ENCODE assay signal across 23 mouse cellular contexts in genomic region chr12:69220613-69221277, GRCm38 (mm10). TPM values are rescaled to one million over a fixed set of nuclear protein-coding genes. Genes with fewer than 3 reads are reported as not detected.
DNase-seq lines count a peak whose midpoint lies in the region; ATAC-seq and TF ChIP-seq lines count a peak whose summit lies in the region.
"Had no signal": no experiment of that assay in that cellular context is flagged by ENCODE, and none has a peak within 500 bp of the region (broad histone marks: within the 10 kb centered on the region; RNA-seq: fewer than 3 reads in every experiment).

No protein-coding gene starts in this region.

- H3K4me3 ChIP-seq in kidney, embryonic 14.5 days (ENCODE audit: low read length) = no peak overlapping the region
- H3K4me3 ChIP-seq in bone marrow, adult 2 months (replicated peaks; ENCODE audit: control insufficient read depth, low read depth, low read length) = no peak overlapping the region
- H3K4me3 ChIP-seq in kidney, postnatal 0 days (replicated peaks; ENCODE audit: low read depth, low read length) = no peak overlapping the region
- H3K4me3 ChIP-seq in liver, embryonic 14.5 days (ENCODE audit: insufficient read depth in 1 of 2, low read depth in 2 of 2, low read length in 2 of 2) = no peak overlapping the region
- H3K4me3 ChIP-seq: forebrain, embryonic 10.5 days; heart, embryonic 13.5 days; stomach, embryonic 15.5 days had no signal

- WGBS in kidney, embryonic 14.5 days = 74% methylated on average over 19 of the region's 19 CpGs
- 92% methylated on average over 19 of the region's 19 CpGs for WGBS in bone marrow, adult 2 months
- WGBS in kidney, postnatal 0 days = 59% methylated on average over 19 of the region's 19 CpGs
- WGBS in liver, embryonic 14.5 days (ENCODE audit: insufficient replicate concordance) = 83% methylated on average over 19 of the region's 19 CpGs

- no peak for TF ChIP-seq EP300 in liver, embryonic 14.5 days (IDR thresholded peaks at IDR 0.05; ENCODE audit: low read depth)

- no peak overlapping the region for H3K27ac ChIP-seq in kidney, embryonic 14.5 days (ENCODE audit: low read depth, low read length)
- H3K27ac ChIP-seq in bone marrow, adult 2 months (ENCODE audit: control insufficient read depth, insufficient read depth, low read depth, low read length, poor library complexity) = 0 out of 2 replicates have a peak overlapping the region, but pooled peaks have one; percentile 7
- no peak overlapping the region; the same call in 1 of the 2 replicates for H3K27ac ChIP-seq in kidney, postnatal 0 days
- no peak overlapping the region for H3K27ac ChIP-seq in liver, embryonic 14.5 days
- H3K27ac ChIP-seq: forebrain, embryonic 10.5 days; heart, embryonic 13.5 days; stomach, embryonic 15.5 days had no signal

- DNase-seq in kidney, adult 9 months = no peak
- peak; percentile 40 for DNase-seq in kidney, postnatal 0 days (ENCODE audit: low spot score)
- no peak for DNase-seq in liver, embryonic 14.5 days (ENCODE audit: low read depth in 3 of 3, low spot score in 3 of 3)
- DNase-seq in left cerebral cortex, adult 8-10 months (ENCODE audit: low spot score in 2 of 2) = no peak
- DNase-seq in embryo, embryonic 10.5 days (ENCODE audit: low spot score) = no peak
- DNase-seq: adrenal gland, adult 8-10 months; cerebellum, adult 2 months; cerebellum, postnatal 25 days; forebrain, postnatal 0 days; gastrocnemius, postnatal 14 days; heart, adult 18-20 months; heart, postnatal 14 days; lung, adult 18-20 months; lung, postnatal 14 days; right cerebral cortex, adult 18-20 months; thymus, postnatal 36 days had no signal

- no peak for TF ChIP-seq POLR2A in bone marrow, adult 2 months (IDR thresholded peaks at IDR 0.05; ENCODE audit: borderline replicate concordance, control insufficient read depth, low read depth, low read length)

- peaks cover 51% of the 10 kb centered on the region for H3K36me3 ChIP-seq in kidney, embryonic 14.5 days (ENCODE audit: control insufficient read depth, insufficient read depth, low read length)
- 0 out of 2 replicates have a peak, but pooled peaks cover 8% of the 10 kb centered on the region for H3K36me3 ChIP-seq in kidney, postnatal 0 days (ENCODE audit: insufficient read depth, low read length)
- H3K36me3 ChIP-seq in liver, embryonic 14.5 days (replicated peaks; ENCODE audit: control insufficient read depth, insufficient read depth, low read depth) = peaks cover 50% of the 10 kb centered on the region

- no peak overlapping the region for H3K4me2 ChIP-seq in kidney, embryonic 14.5 days (replicated peaks; ENCODE audit: low read depth, low read length)
- no peak overlapping the region for H3K4me2 ChIP-seq in kidney, postnatal 0 days (ENCODE audit: low read length)
- H3K4me2 ChIP-seq in liver, embryonic 14.5 days (ENCODE audit: low read depth) = no peak overlapping the region
- H3K4me2 ChIP-seq: heart, embryonic 13.5 days; midbrain, embryonic 11.5 days; stomach, embryonic 15.5 days had no signal

- no peaks in the 10 kb centered on the region for H3K9me3 ChIP-seq in kidney, embryonic 14.5 days (ENCODE audit: control insufficient read depth, low read length)
- no peaks in the 10 kb centered on the region for H3K9me3 ChIP-seq in kidney, postnatal 0 days (replicated peaks; ENCODE audit: low read length)
- H3K9me3 ChIP-seq in liver, embryonic 14.5 days (ENCODE audit: control insufficient read depth, low read length) = no peaks in the 10 kb centered on the region
- H3K9me3 ChIP-seq: forebrain, embryonic 10.5 days; heart, embryonic 13.5 days; stomach, embryonic 15.5 days had no signal

- no peaks in the 10 kb centered on the region for H3K27me3 ChIP-seq in kidney, embryonic 14.5 days (ENCODE audit: control insufficient read depth, insufficient read depth, low read length)
- no peaks in the 10 kb centered on the region for H3K27me3 ChIP-seq in kidney, postnatal 0 days (ENCODE audit: insufficient read depth, low read length)
- H3K27me3 ChIP-seq in liver, embryonic 14.5 days (ENCODE audit: control insufficient read depth, insufficient read depth, low read length) = no peaks in the 10 kb centered on the region
- H3K27me3 ChIP-seq: heart, embryonic 13.5 days; stomach, embryonic 15.5 days had no signal

- peak; percentile 71; the same call in 1 of the 2 replicates for ATAC-seq in kidney, embryonic 14.5 days (ENCODE audit: low FRiP score, low TSS enrichment)
- ATAC-seq in kidney, postnatal 0 days (replicated peaks; ENCODE audit: low FRiP score, low read depth) = peak; percentile 80
- peak; percentile 23; the same call in 1 of the 2 replicates for ATAC-seq in liver, embryonic 14.5 days (ENCODE audit: insufficient read depth)
- ATAC-seq: activated CD4-positive, CD25-positive, alpha-beta regulatory T cell, adult 4 months; forebrain, postnatal 0 days had no signal

- H3K9ac ChIP-seq in kidney, embryonic 14.5 days (ENCODE audit: low read depth, low read length) = no peak overlapping the region
- no peak overlapping the region for H3K9ac ChIP-seq in kidney, postnatal 0 days (ENCODE audit: low read depth, low read length)
- H3K9ac ChIP-seq in liver, embryonic 14.5 days (replicated peaks) = no peak overlapping the region
- H3K9ac ChIP-seq: forebrain, postnatal 0 days; heart, embryonic 13.5 days; stomach, embryonic 15.5 days had no signal

- no peak for TF ChIP-seq CTCF in bone marrow, adult 2 months (IDR thresholded peaks at IDR 0.05; ENCODE audit: control insufficient read depth, insufficient read depth, low read length)
- no peak for TF ChIP-seq CTCF in kidney, postnatal 0 days (IDR thresholded peaks at IDR 0.05; ENCODE audit: low read depth)
- no peak for TF ChIP-seq CTCF in liver, embryonic 14.5 days (IDR thresholded peaks at IDR 0.05; ENCODE audit: low read depth)

- no peaks in the 10 kb centered on the region for H3K4me1 ChIP-seq in kidney, embryonic 14.5 days (ENCODE audit: control insufficient read depth, insufficient read depth, low read length)
- H3K4me1 ChIP-seq in bone marrow, adult 2 months (ENCODE audit: control insufficient read depth, insufficient read depth, low read length) = no peaks in the 10 kb centered on the region; the same call in 1 of the 2 replicates
- H3K4me1 ChIP-seq in kidney, postnatal 0 days (replicated peaks; ENCODE audit: insufficient read depth, low read length) = no peaks in the 10 kb centered on the region
- H3K4me1 ChIP-seq in liver, embryonic 14.5 days (replicated peaks; ENCODE audit: control insufficient read depth in 2 of 2, insufficient read depth in 2 of 2, low read length in 1 of 2) = peaks cover 0 to 3% of the 10 kb centered on the region in 2 experiments; a peak in 1 of 4 replicates
- H3K4me1 ChIP-seq: forebrain, embryonic 10.5 days; heart, embryonic 13.5 days; stomach, embryonic 15.5 days had no signal

RNA-seq across cellular contexts. Expression of gene Pole2, which starts 7.2 kb away (rescaled TPM):
- polyA plus RNA-seq in kidney, embryonic 14.5 days (2014; fragmentation: Nextera tagmentation; extraction: Ambion mirVana) = 32.1 and 39.0 TPM in 2 replicates
- polyA plus RNA-seq in bone marrow, adult 2 months (2011; ENCODE audit: insufficient read depth, insufficient read length, low replicate concordance, missing spikeins) = 9.1 and 16.1 TPM in 2 replicates
- polyA plus RNA-seq in kidney, postnatal 0 days (2015; fragmentation: Nextera tagmentation; extraction: Ambion mirVana) = 15.3 and 17.7 TPM in 2 replicates
- polyA plus RNA-seq in liver, embryonic 14.5 days (2012; rRNA removed) = 18.9 and 25.6 TPM in 2 replicates
- polyA plus RNA-seq in liver, embryonic 14.5 days (2014; fragmentation: Nextera tagmentation; extraction: Ambion mirVana) = 25.8 and 28.3 TPM in 2 replicates
- total RNA-seq in left cerebral cortex, adult 8-10 months (2022) = under 1 TPM; 0.18 to 0.63 (median 0.32) TPM

RNA-seq across cellular contexts. Expression of gene Gm49384, which starts 16.7 kb away (rescaled TPM):
- polyA plus RNA-seq in kidney, embryonic 14.5 days (2014; fragmentation: Nextera tagmentation; extraction: Ambion mirVana) = 29.8 and 35.0 TPM in 2 replicates
- 22.6 and 26.6 TPM in 2 replicates for polyA plus RNA-seq in bone marrow, adult 2 months (2011; ENCODE audit: insufficient read depth, insufficient read length, low replicate concordance, missing spikeins)
- polyA plus RNA-seq in kidney, postnatal 0 days (2015; fragmentation: Nextera tagmentation; extraction: Ambion mirVana) = 17.1 and 19.2 TPM in 2 replicates
- 1.2 and 8.0 TPM in 2 replicates for polyA plus RNA-seq in liver, embryonic 14.5 days (2012; rRNA removed)
- polyA plus RNA-seq in liver, embryonic 14.5 days (2014; fragmentation: Nextera tagmentation; extraction: Ambion mirVana) = 16.3 and 17.4 TPM in 2 replicates
- total RNA-seq in left cerebral cortex, adult 8-10 months (2022) = 1 to 10 TPM; 2.9 to 5.0 (median 4.1) TPM

RNA-seq across cellular contexts. Expression of gene Klhdc1, which starts 20.2 kb away (rescaled TPM):
- polyA plus RNA-seq in kidney, embryonic 14.5 days (2014; fragmentation: Nextera tagmentation; extraction: Ambion mirVana) = 4.6 and 5.7 TPM in 2 replicates
- 1.9 TPM in 1 of 2 replicates, not detected in the other for polyA plus RNA-seq in bone marrow, adult 2 months (2011; ENCODE audit: insufficient read depth, insufficient read length, low replicate concordance, missing spikeins)
- polyA plus RNA-seq in kidney, postnatal 0 days (2015; fragmentation: Nextera tagmentation; extraction: Ambion mirVana) = 14.5 and 15.8 TPM in 2 replicates
- 0.26 and 3.3 TPM in 2 replicates for polyA plus RNA-seq in liver, embryonic 14.5 days (2012; rRNA removed)
- 1.9 and 3.6 TPM in 2 replicates for polyA plus RNA-seq in liver, embryonic 14.5 days (2014; fragmentation: Nextera tagmentation; extraction: Ambion mirVana)
- 10 to 100 TPM; 21.8 to 23.6 (median 22.9) TPM for total RNA-seq in left cerebral cortex, adult 8-10 months (2022)

RNA-seq across cellular contexts. Expression of gene Dnaaf2, which starts 22.5 kb away (rescaled TPM):
- 8.6 and 10.5 TPM in 2 replicates for polyA plus RNA-seq in kidney, embryonic 14.5 days (2014; fragmentation: Nextera tagmentation; extraction: Ambion mirVana)
- 2.1 and 3.1 TPM in 2 replicates for polyA plus RNA-seq in bone marrow, adult 2 months (2011; ENCODE audit: insufficient read depth, insufficient read length, low replicate concordance, missing spikeins)
- polyA plus RNA-seq in kidney, postnatal 0 days (2015; fragmentation: Nextera tagmentation; extraction: Ambion mirVana) = 7.4 and 7.5 TPM in 2 replicates
- 2.8 TPM in 2 replicates for polyA plus RNA-seq in liver, embryonic 14.5 days (2012; rRNA removed)
- 2.9 TPM in 2 replicates for polyA plus RNA-seq in liver, embryonic 14.5 days (2014; fragmentation: Nextera tagmentation; extraction: Ambion mirVana)
- 1 to 10 TPM; 1.3 to 1.7 (median 1.5) TPM for total RNA-seq in left cerebral cortex, adult 8-10 months (2022)

RNA-seq across cellular contexts. Expression of gene Gm49383, which starts 23.8 kb away (rescaled TPM):
- polyA plus RNA-seq in kidney, embryonic 14.5 days (2014; fragmentation: Nextera tagmentation; extraction: Ambion mirVana) = 33.4 and 37.1 TPM in 2 replicates
- 3.0 TPM in 1 of 2 replicates, not detected in the other for polyA plus RNA-seq in bone marrow, adult 2 months (2011; ENCODE audit: insufficient read depth, insufficient read length, low replicate concordance, missing spikeins)
- 15.2 and 19.8 TPM in 2 replicates for polyA plus RNA-seq in kidney, postnatal 0 days (2015; fragmentation: Nextera tagmentation; extraction: Ambion mirVana)
- polyA plus RNA-seq in liver, embryonic 14.5 days (2012; rRNA removed) = 4.9 TPM in 2 replicates
- 15.7 and 19.1 TPM in 2 replicates for polyA plus RNA-seq in liver, embryonic 14.5 days (2014; fragmentation: Nextera tagmentation; extraction: Ambion mirVana)
- 1 to 10 TPM; 4.7 to 5.8 (median 5.3) TPM for total RNA-seq in left cerebral cortex, adult 8-10 months (2022)

Comparison
In these comparisons a context has a peak if more than half of its experiments do, and no peak if none do; other contexts are left out.
1. ATAC-seq: peak in every context shown above with its lines; median percentile 80 in kidney, postnatal 0 days; 71 in kidney, embryonic 14.5 days; 23 in liver, embryonic 14.5 days.